Mouse (Mus musculus): ENCODE data around the gene Fignl1. TPM values are rescaled to one million over a fixed set of nuclear protein-coding genes. Genes with fewer than 3 reads are reported as not detected.

The Fignl1 gene
- polyA plus RNA-seq, 1 experiment: 0.53 TPM

- H3K27me3 ChIP-seq (ENCODE audit: control insufficient read depth): peaks cover 2% of the 10 kb centered on the region; the same call in 1 of the 2 replicates
- H3K9me3 ChIP-seq (ENCODE audit: control insufficient read depth, low read length): no peaks in the 10 kb centered on the region
- H3K4me3 ChIP-seq (replicated peaks): no peak overlapping the region
- H3K36me3 ChIP-seq (ENCODE audit: control insufficient read depth): peaks cover 91% of the 10 kb centered on the region
- TF ChIP-seq GATA1 (IDR thresholded peaks at IDR 0.05; ENCODE audit: low read length) (no peak), TAL1 (IDR thresholded peaks at IDR 0.05; ENCODE audit: low read length) (no peak)
- H3K4me1 ChIP-seq (ENCODE audit: control insufficient read depth): peaks cover 5% of the 10 kb centered on the region
Measured at GRCm38 (mm10) chr11:11766105-11766504, 42.7 kb downstream of the Fignl1 start.

DNA sequence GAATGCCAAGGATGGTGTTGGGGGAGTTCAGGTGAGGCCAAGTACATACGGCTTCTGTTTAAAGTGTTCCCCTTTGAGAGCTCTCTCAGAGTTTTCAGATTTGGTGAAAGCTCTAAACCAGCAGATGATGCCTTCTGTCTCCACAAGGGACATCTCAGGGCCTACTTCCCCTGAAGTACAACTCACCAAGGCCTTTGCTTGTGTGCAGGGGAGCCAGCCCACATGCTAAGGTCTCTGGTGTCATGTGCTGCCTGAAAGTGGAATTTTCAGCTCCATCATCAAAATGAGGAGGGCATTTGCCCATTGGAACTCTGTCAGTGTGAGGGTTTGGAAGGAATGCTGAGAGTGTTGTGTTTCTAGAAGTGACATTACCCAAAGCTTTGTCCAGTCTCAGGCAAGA lies 43.3 kb downstream of the Fignl1 start:
- H3K4me3 ChIP-seq (replicated peaks): no peak overlapping the region
- H3K36me3 ChIP-seq (ENCODE audit: control insufficient read depth): peaks cover 91% of the 10 kb centered on the region
- no peaks in the 10 kb centered on the region for H3K9me3 ChIP-seq (ENCODE audit: control insufficient read depth, low read length)
- peaks cover 4% of the 10 kb centered on the region for H3K4me1 ChIP-seq (ENCODE audit: control insufficient read depth)
- TF ChIP-seq GATA1 (IDR thresholded peaks at IDR 0.05; ENCODE audit: low read length) (no peak), TAL1 (IDR thresholded peaks at IDR 0.05; ENCODE audit: low read length) (no peak)
- peaks cover 2% of the 10 kb centered on the region; the same call in 1 of the 2 replicates for H3K27me3 ChIP-seq (ENCODE audit: control insufficient read depth)

GRCm38 (mm10) chr11:11763211-11763666 lies 45.5 kb downstream of the Fignl1 start:
- peaks cover 93% of the 10 kb centered on the region for H3K36me3 ChIP-seq (ENCODE audit: control insufficient read depth)
- H3K4me3 ChIP-seq (replicated peaks): no peak overlapping the region
- no peaks in the 10 kb centered on the region for H3K9me3 ChIP-seq (ENCODE audit: control insufficient read depth, low read length)
- H3K4me1 ChIP-seq (ENCODE audit: control insufficient read depth): no peaks in the 10 kb centered on the region
- TF ChIP-seq GATA1 (IDR thresholded peaks at IDR 0.05; ENCODE audit: low read length): no peak
- no peak for TF ChIP-seq TAL1 (IDR thresholded peaks at IDR 0.05; ENCODE audit: low read length)
- no peaks in the 10 kb centered on the region for H3K27me3 ChIP-seq (ENCODE audit: control insufficient read depth)

GRCm38 (mm10) chr11:11758883-11759282 lies 49.9 kb downstream of the Fignl1 start:
- Histone ChIP-seq H3K36me3 (ENCODE audit: control insufficient read depth) (peaks cover 98% of the 10 kb centered on the region), H3K9me3 (ENCODE audit: control insufficient read depth, low read length) (no peaks in the 10 kb centered on the region)

GRCm38 (mm10) chr11:11758121-11758520 lies 50.6 kb downstream of the Fignl1 start:
- no peaks in the 10 kb centered on the region for H3K9me3 ChIP-seq (ENCODE audit: control insufficient read depth, low read length)
- H3K27me3 ChIP-seq (ENCODE audit: control insufficient read depth): no peaks in the 10 kb centered on the region
- no peak for TF ChIP-seq GATA1 (IDR thresholded peaks at IDR 0.05; ENCODE audit: low read length)
- no peak for TF ChIP-seq TAL1 (IDR thresholded peaks at IDR 0.05; ENCODE audit: low read length)
- no peak overlapping the region for H3K4me3 ChIP-seq (replicated peaks)
- peaks cover 98% of the 10 kb centered on the region for H3K36me3 ChIP-seq (ENCODE audit: control insufficient read depth)
- no peaks in the 10 kb centered on the region for H3K4me1 ChIP-seq (ENCODE audit: control insufficient read depth)

More at GRCm38 (mm10) chr11:11758883-11759282, 49.9 kb downstream of the Fignl1 start:
- Histone ChIP-seq H3K4me3 (replicated peaks) (no peak overlapping the region), H3K4me1 (ENCODE audit: control insufficient read depth) (no peaks in the 10 kb centered on the region), H3K27me3 (ENCODE audit: control insufficient read depth) (no peaks in the 10 kb centered on the region)
- TF ChIP-seq GATA1 (IDR thresholded peaks at IDR 0.05; ENCODE audit: low read length): no peak
- no peak for TF ChIP-seq TAL1 (IDR thresholded peaks at IDR 0.05; ENCODE audit: low read length)

DNA sequence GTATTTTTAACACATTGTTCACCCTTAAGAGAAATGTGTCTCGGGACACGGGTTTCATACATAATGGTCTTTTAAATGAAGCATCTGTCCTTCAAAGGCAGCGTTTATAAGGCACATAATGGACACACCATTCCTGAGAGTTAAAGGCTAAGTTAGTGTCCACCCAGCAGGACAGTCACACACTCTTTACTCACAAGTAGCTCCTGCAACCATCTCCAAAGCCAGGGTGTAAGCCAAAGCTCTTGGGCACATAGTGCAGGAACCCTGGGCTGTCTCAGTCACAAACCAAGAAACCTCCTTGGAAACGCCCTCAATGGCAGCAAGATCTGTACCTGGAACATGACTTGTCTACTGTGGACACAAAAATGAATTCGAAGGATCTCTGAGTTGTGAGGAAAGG lies 55.9 kb downstream of the Fignl1 start:
- Histone ChIP-seq H3K4me3 (replicated peaks) (no peak overlapping the region), H3K36me3 (ENCODE audit: control insufficient read depth) (peaks cover 99% of the 10 kb centered on the region), H3K4me1 (ENCODE audit: control insufficient read depth) (no peaks in the 10 kb centered on the region), H3K27me3 (ENCODE audit: control insufficient read depth) (no peaks in the 10 kb centered on the region), H3K9me3 (ENCODE audit: control insufficient read depth, low read length) (no peaks in the 10 kb centered on the region)
- TF ChIP-seq GATA1 (IDR thresholded peaks at IDR 0.05; ENCODE audit: low read length) (no peak), TAL1 (IDR thresholded peaks at IDR 0.05; ENCODE audit: low read length) (no peak)

DNA sequence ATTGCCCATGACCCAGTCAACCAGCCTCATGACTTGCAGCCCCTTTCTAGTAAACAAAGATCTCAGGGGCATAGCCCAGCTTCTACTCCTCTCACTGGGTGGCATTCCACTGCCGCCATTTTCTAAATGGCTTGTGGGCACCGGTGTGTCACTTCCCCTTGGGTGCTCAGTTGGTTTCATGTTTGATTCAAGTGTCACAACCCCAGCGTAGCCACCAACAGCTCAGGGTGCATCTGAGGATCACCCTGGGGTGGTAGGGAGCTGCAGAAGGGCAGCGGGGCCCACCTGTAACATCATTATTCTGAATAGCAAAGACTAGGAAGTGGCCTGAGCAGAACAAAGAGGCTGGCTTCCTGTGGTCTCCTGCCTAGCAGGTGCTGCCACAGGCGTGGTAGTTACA lies 57.7 kb downstream of the Fignl1 start:
- Histone ChIP-seq H3K4me3 (replicated peaks) (no peak overlapping the region), H3K36me3 (ENCODE audit: control insufficient read depth) (peaks cover 100% of the 10 kb centered on the region), H3K4me1 (ENCODE audit: control insufficient read depth) (no peaks in the 10 kb centered on the region), H3K9me3 (ENCODE audit: control insufficient read depth, low read length) (no peaks in the 10 kb centered on the region), H3K27me3 (ENCODE audit: control insufficient read depth) (no peaks in the 10 kb centered on the region)
- TF ChIP-seq TAL1 (IDR thresholded peaks at IDR 0.05; ENCODE audit: low read length) (no peak), GATA1 (IDR thresholded peaks at IDR 0.05; ENCODE audit: low read length) (no peak)

DNA sequence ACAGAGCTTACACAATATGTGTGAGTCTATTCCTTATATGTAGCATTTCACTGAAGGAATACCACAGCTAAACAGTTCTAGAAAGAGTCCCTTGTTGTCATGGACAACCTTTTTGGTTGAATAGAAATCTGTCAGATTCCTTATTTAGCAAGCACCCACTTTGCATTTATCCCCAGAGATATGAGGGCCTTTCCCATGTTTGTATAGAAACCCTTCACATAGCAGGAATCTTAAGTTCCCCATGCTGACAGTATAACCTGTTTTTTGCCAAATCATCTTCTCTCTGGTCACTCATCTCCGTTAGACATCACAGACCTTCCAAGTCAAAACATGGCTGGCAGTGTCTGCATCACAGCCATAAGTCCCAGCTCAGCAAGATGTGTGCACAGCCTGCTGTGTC lies 64.5 kb downstream of the Fignl1 start:
- Histone ChIP-seq H3K36me3 (ENCODE audit: control insufficient read depth) (peaks cover 91% of the 10 kb centered on the region), H3K4me3 (replicated peaks) (no peak overlapping the region), H3K27me3 (ENCODE audit: control insufficient read depth) (no peaks in the 10 kb centered on the region), H3K9me3 (ENCODE audit: control insufficient read depth, low read length) (no peaks in the 10 kb centered on the region), H3K4me1 (ENCODE audit: control insufficient read depth) (peaks cover 37% of the 10 kb centered on the region)
- TF ChIP-seq TAL1 (IDR thresholded peaks at IDR 0.05; ENCODE audit: low read length) (no peak), GATA1 (IDR thresholded peaks at IDR 0.05; ENCODE audit: low read length) (no peak)

- H3K27me3 ChIP-seq (ENCODE audit: control insufficient read depth): no peaks in the 10 kb centered on the region
- H3K4me3 ChIP-seq (replicated peaks): no peak overlapping the region
- H3K9me3 ChIP-seq (ENCODE audit: control insufficient read depth, low read length): no peaks in the 10 kb centered on the region
- H3K4me1 ChIP-seq (ENCODE audit: control insufficient read depth): peaks cover 49% of the 10 kb centered on the region
- peaks cover 89% of the 10 kb centered on the region for H3K36me3 ChIP-seq (ENCODE audit: control insufficient read depth)
- TF ChIP-seq GATA1 (IDR thresholded peaks at IDR 0.05; ENCODE audit: low read length) (no peak; the same call in 1 of the 2 replicates), TAL1 (IDR thresholded peaks at IDR 0.05; ENCODE audit: low read length) (peak; percentile 27; the same call in 1 of the 3 replicates)
Measured at GRCm38 (mm10) chr11:11742626-11743025, 66.1 kb downstream of the Fignl1 start.

DNA sequence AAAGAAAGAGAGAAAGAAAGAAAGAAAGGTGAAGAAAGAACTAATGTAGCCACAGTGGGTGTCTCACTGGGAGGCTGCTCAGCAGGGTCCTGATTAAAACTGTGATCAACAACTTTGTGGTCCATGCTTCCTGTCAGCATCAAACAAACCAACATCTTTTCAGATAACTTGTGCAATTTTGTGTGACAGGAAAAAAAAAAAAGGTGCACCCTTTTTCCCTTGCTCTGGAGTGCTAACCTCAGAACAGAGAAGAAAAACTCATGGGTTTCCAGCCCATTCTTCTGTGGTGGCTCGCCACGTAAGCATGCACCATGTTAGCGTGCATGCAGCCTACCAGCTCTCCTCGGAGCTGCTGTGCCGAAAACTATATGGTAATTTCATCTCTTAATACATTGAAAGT lies 67.2 kb downstream of the Fignl1 start:
- no peak overlapping the region for H3K4me3 ChIP-seq (replicated peaks)
- peaks cover 58% of the 10 kb centered on the region for H3K4me1 ChIP-seq (ENCODE audit: control insufficient read depth)
- no peaks in the 10 kb centered on the region for H3K27me3 ChIP-seq (ENCODE audit: control insufficient read depth)
- no peaks in the 10 kb centered on the region for H3K9me3 ChIP-seq (ENCODE audit: control insufficient read depth, low read length)
- peaks cover 88% of the 10 kb centered on the region for H3K36me3 ChIP-seq (ENCODE audit: control insufficient read depth)
- TF ChIP-seq GATA1 (IDR thresholded peaks at IDR 0.05; ENCODE audit: low read length) (no peak), TAL1 (IDR thresholded peaks at IDR 0.05; ENCODE audit: low read length) (no peak)

Data from erythroblast, embryonic 14.5 days (primary cell).